Mouse (Mus musculus): ENCODE measurements at regions not wholly inside any gene's neighbourhood (a gene's known extent, or its start where the extent isn't known, plus 50 kb on each side); places are given as distances from the start of the nearest gene placed in this dataset.
A peak's percentile ranks its signal among the peaks of the same experiment; 100 is the strongest.
"Not testable (repeated sequence)": the region's sequence is repeated elsewhere in the genome, so short reads cannot be mapped to it uniquely, and the experiment has no call there.

DNA sequence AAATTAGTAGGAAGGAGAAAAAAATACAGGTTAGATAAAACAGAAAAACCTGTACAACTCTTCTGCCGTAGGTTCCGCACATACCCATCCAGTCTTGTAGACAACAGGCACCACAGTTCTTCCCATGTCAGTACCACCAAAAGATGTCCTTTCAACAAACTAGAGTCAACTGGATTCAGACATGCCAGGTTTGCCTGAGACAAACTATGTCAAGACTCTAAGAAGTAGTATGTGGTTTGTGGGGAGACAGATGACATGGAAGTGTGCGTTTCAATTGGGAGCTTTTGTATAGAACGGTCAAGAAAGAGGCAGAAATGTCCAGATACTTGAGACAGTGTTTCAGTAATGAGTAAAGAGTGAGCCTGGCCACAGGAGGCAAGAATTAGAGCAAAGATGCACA, 119.5 kb upstream of the Nebl start:
- DNase-seq (ENCODE audit: extremely low read depth) = no peak
- TF ChIP-seq TCF12 (IDR thresholded peaks at IDR 0.05; ENCODE audit: low read depth, low read length) (no peak), RCOR1 (conservative IDR thresholded peaks at IDR 0.05; ENCODE audit: low read depth, low read length) (no peak), ZNF384 (IDR thresholded peaks at IDR 0.05; ENCODE audit: low read depth, low read length) (no peak), KAT2A (IDR thresholded peaks at IDR 0.05; ENCODE audit: insufficient replicate concordance, low read length) (no peak)
- Histone ChIP-seq H3K27me3 (replicated peaks) (no peaks in the 10 kb centered on the region), H3K4me2 (ENCODE audit: insufficient read depth, low read depth, poor library complexity, severe bottlenecking) (no peak overlapping the region), H3K27ac (ENCODE audit: insufficient read depth, low read depth) (no peak overlapping the region), H3K4me3 (replicated peaks in 1 of 3; ENCODE audit: low read depth in 2 of 3, low read length in 2 of 3, poor library complexity in 1 of 3) (no peak overlapping the region), H3K9me3 (replicated peaks; ENCODE audit: low read length) (no peaks in the 10 kb centered on the region), H3K9ac (ENCODE audit: insufficient read depth, low read depth) (no peak overlapping the region), H3K36me3 (replicated peaks in 1 of 2; ENCODE audit: control insufficient read depth in 1 of 2, insufficient read depth in 1 of 2, low read length in 1 of 2) (no peaks in the 10 kb centered on the region), H3K79me2 (replicated peaks; ENCODE audit: control insufficient read depth, extremely low read depth, insufficient read depth, poor library complexity, severe bottlenecking) (no peaks in the 10 kb centered on the region), H3K4me1 (ENCODE audit: control insufficient read depth in 1 of 2, insufficient read depth in 2 of 2) (peaks cover 9 to 43% of the 10 kb centered on the region in 2 experiments)
- dilution Hi-C loops (cut with MboI; ENCODE audit: extremely low pct_ligation_motif_present, extremely low pct_unique_long_range_greater_than_20kb, low sequenced_read_pairs) (no loop called here), in situ Hi-C loops (cut with MboI; ENCODE audit: low pct_ligation_motif_present, low pct_unique_long_range_greater_than_20kb, low sequenced_read_pairs) (no loop called here)

DNA sequence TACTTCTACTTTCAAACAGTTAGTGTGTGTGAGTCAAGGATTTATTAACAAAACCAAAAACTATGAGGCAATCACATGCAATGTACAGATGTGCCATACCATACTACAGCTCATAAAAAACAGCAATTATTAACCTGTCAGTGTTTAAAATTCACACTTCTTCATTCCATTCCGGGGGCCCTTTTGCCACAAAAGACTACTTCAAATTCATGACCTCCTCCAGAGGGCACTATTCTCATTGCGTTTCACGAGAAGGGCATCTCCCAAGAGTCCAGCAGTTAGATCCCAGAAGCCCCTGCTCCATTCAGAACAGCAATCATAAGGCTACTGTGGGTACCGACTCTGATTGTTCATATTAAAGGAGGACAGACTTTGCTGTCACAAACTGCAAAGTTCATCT, 118.0 kb upstream of the Nebl start:
- dilution Hi-C loops (cut with MboI; ENCODE audit: extremely low pct_ligation_motif_present, extremely low pct_unique_long_range_greater_than_20kb, low sequenced_read_pairs) = no loop called here
- Histone ChIP-seq H3K9me3 (replicated peaks; ENCODE audit: low read length) (no peaks in the 10 kb centered on the region), H3K36me3 (replicated peaks in 1 of 2; ENCODE audit: control insufficient read depth in 1 of 2, insufficient read depth in 1 of 2, low read length in 1 of 2) (no peaks in the 10 kb centered on the region), H3K4me1 (ENCODE audit: control insufficient read depth in 1 of 2, insufficient read depth in 2 of 2) (peaks cover 9 to 42% of the 10 kb centered on the region in 2 experiments), H3K79me2 (replicated peaks; ENCODE audit: control insufficient read depth, extremely low read depth, insufficient read depth, poor library complexity, severe bottlenecking) (no peaks in the 10 kb centered on the region), H3K27ac (ENCODE audit: insufficient read depth, low read depth) (no peak overlapping the region), H3K9ac (ENCODE audit: insufficient read depth, low read depth) (no peak overlapping the region), H3K4me3 (replicated peaks in 1 of 3; ENCODE audit: low read depth in 2 of 3, low read length in 2 of 3, poor library complexity in 1 of 3) (no peak overlapping the region), H3K4me2 (ENCODE audit: insufficient read depth, low read depth, poor library complexity, severe bottlenecking) (no peak overlapping the region), H3K27me3 (replicated peaks) (no peaks in the 10 kb centered on the region)
- peak; percentile 54 for DNase-seq (ENCODE audit: extremely low read depth)
- TF ChIP-seq MAFK (IDR thresholded peaks at IDR 0.05; ENCODE audit: insufficient replicate concordance, low read length) (no peak), RAD21 (IDR thresholded peaks at IDR 0.05; ENCODE audit: low read depth, low read length) (peak; percentile 75), TBP (conservative IDR thresholded peaks at IDR 0.05; ENCODE audit: low read depth, low read length) (no peak), GABPA (IDR thresholded peaks at IDR 0.05; ENCODE audit: insufficient replicate concordance, low read depth, low read length) (no peak), CHD1 (IDR thresholded peaks at IDR 0.05; ENCODE audit: low read depth, low read length) (no peak), SMC3 (IDR thresholded peaks at IDR 0.05; ENCODE audit: low read depth, low read length) (peak; percentile 65), CTCF (conservative IDR thresholded peaks at IDR 0.05 in 1 of 2, IDR thresholded peaks at IDR 0.05 in 1 of 2; ENCODE audit: low read depth in 2 of 2, low read length in 2 of 2) (peak in 1 of 2 experiments; percentile 69; a peak in 2 of 4 replicates)
- in situ Hi-C loops (cut with MboI; ENCODE audit: low pct_ligation_motif_present, low pct_unique_long_range_greater_than_20kb, low sequenced_read_pairs) = loop anchor here (10.0 to 25.0 kb wide), 2 partner anchors 212 to 424 kb away; no protein-coding TSS in a partner anchor

DNA sequence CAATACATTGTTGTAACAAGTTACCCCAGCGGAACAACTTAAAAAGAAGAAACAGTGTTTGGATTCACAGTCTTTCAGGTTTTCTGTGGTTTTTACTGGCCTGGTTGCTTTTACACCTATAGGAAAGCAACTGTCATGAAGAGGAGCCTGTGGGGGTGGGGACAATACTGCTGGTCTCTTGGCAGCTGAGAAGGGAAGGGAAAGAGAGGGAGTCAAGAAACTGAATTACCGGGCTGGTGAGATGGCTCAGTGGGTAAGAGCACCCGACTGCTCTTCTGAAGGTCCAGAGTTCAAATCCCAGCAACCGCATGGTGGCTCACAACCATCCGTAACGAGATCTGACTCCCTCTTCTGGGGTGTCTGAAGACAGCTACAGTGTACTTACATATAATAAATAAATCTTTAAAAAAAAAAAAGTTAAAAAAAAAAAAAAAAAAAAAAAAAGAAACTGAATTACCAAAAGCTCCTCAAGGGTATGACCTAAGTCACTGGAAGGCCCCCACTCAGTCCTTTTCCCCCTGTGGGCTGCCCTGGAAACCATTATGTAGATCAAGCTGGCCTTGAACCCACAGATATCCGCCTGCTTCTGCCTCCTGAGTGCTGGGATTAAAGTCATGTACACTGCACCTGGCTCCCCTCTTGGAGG, 114.3 kb upstream of the Nebl start:
- H3K9ac ChIP-seq (ENCODE audit: insufficient read depth, low read depth); H3K27me3 ChIP-seq (replicated peaks); H3K36me3 ChIP-seq (replicated peaks in 1 of 2; ENCODE audit: control insufficient read depth in 1 of 2, insufficient read depth in 1 of 2, low read length in 1 of 2); dilution Hi-C loops (cut with MboI; ENCODE audit: extremely low pct_ligation_motif_present, extremely low pct_unique_long_range_greater_than_20kb, low sequenced_read_pairs); H3K4me3 ChIP-seq (replicated peaks in 1 of 3; ENCODE audit: low read depth in 2 of 3, low read length in 2 of 3, poor library complexity in 1 of 3); H3K79me2 ChIP-seq (replicated peaks; ENCODE audit: control insufficient read depth, extremely low read depth, insufficient read depth, poor library complexity, severe bottlenecking); H3K9me3 ChIP-seq (replicated peaks; ENCODE audit: low read length): not testable (repeated sequence)
- peak; percentile 83 for DNase-seq (ENCODE audit: extremely low read depth)
- in situ Hi-C loops (cut with MboI; ENCODE audit: low pct_ligation_motif_present, low pct_unique_long_range_greater_than_20kb, low sequenced_read_pairs) = loop anchor here (10.0 to 25.0 kb wide), 2 partner anchors 208 to 421 kb away; no protein-coding TSS in a partner anchor
- peak overlapping the region; percentile 23; the same call in 1 of the 2 replicates for H3K27ac ChIP-seq (ENCODE audit: insufficient read depth, low read depth)
- TF ChIP-seq MAFK (IDR thresholded peaks at IDR 0.05; ENCODE audit: insufficient replicate concordance, low read length) (peak; percentile 68; the same call in 1 of the 2 replicates), TBP (conservative IDR thresholded peaks at IDR 0.05; ENCODE audit: low read depth, low read length) (peak; percentile 97), ELF1 (IDR thresholded peaks at IDR 0.05; ENCODE audit: low read depth, low read length) (peak; percentile 51; the same call in 1 of the 2 replicates), ZNF384 (IDR thresholded peaks at IDR 0.05; ENCODE audit: low read depth, low read length) (peak; percentile 84)
- peak overlapping the region; percentile 22; the same call in 1 of the 2 replicates for H3K4me2 ChIP-seq (ENCODE audit: insufficient read depth, low read depth, poor library complexity, severe bottlenecking)
- H3K4me1 ChIP-seq (ENCODE audit: control insufficient read depth in 1 of 2, insufficient read depth in 2 of 2) = peaks cover 6 to 28% of the 10 kb centered on the region in 2 experiments
